ENCODE assay signal across 18 mouse cellular contexts in genomic region chr13:31374006-31374405, GRCm38 (mm10).
A peak's percentile ranks its signal among the peaks of the same experiment; 100 is the strongest.
DNase-seq lines count a peak whose midpoint lies in the region; ATAC-seq and TF ChIP-seq lines count a peak whose summit lies in the region.
"Had no signal": no experiment of that assay in that cellular context is flagged by ENCODE, and none has a peak within 500 bp of the region (broad histone marks: within the 10 kb centered on the region; RNA-seq: fewer than 3 reads in every experiment).

No protein-coding gene starts in this region.

- H3K27me3 ChIP-seq in embryonic facial prominence, embryonic 11.5 days (ENCODE audit: control insufficient read depth, insufficient read depth, low read length), result no peaks in the 10 kb centered on the region
- H3K27me3 ChIP-seq in embryonic facial prominence, embryonic 10.5 days (replicated peaks; ENCODE audit: low read depth, poor library complexity, severe bottlenecking), result no peaks in the 10 kb centered on the region
- no peaks in the 10 kb centered on the region for H3K27me3 ChIP-seq in midbrain, embryonic 15.5 days (replicated peaks)
- H3K27me3 ChIP-seq: embryonic facial prominence, embryonic 13.5 days; liver, embryonic 13.5 days had no signal

- H3K36me3 ChIP-seq in embryonic facial prominence, embryonic 11.5 days (replicated peaks; ENCODE audit: control insufficient read depth, insufficient read depth, low read depth, low read length), result no peaks in the 10 kb centered on the region
- no peaks in the 10 kb centered on the region for H3K36me3 ChIP-seq in embryonic facial prominence, embryonic 10.5 days (replicated peaks)
- H3K36me3 ChIP-seq in ES-E14 (ENCODE audit: control insufficient read depth, insufficient read depth, low read length, poor library complexity, severe bottlenecking), result no peaks in the 10 kb centered on the region
- no peaks in the 10 kb centered on the region for H3K36me3 ChIP-seq in midbrain, embryonic 15.5 days (replicated peaks)
- H3K36me3 ChIP-seq: embryonic facial prominence, embryonic 13.5 days; liver, embryonic 13.5 days had no signal

- H3K4me2 ChIP-seq in embryonic facial prominence, embryonic 11.5 days (ENCODE audit: low read depth, low read length), result no peak overlapping the region
- no peak overlapping the region for H3K4me2 ChIP-seq in midbrain, embryonic 15.5 days
- H3K4me2 ChIP-seq: embryonic facial prominence, embryonic 13.5 days; heart, embryonic 11.5 days; liver, embryonic 13.5 days had no signal

- DNase-seq in embryonic facial prominence, embryonic 11.5 days (ENCODE audit: low spot score), result peak; percentile 26
- no peak for DNase-seq in embryonic facial prominence, embryonic 10.5 days (ENCODE audit: low spot score)
- DNase-seq in ES-E14 (ENCODE audit: low read depth, low spot score), result peak; percentile 9
- DNase-seq in layer of hippocampus, postnatal 36 days, result no peak
- DNase-seq in heart, postnatal 4 days, result no peak
- no peak for DNase-seq in adrenal gland, postnatal 10 days
- DNase-seq: adrenal gland, adult 8-10 months; B cell, adult 2 months; cerebellum, adult 11-12 months; kidney, postnatal 36 days; liver, embryonic 13.5 days; right cerebral cortex, postnatal 14 days; thymus, postnatal 14 days had no signal

- no peak for ATAC-seq in embryonic facial prominence, embryonic 11.5 days (replicated peaks; ENCODE audit: insufficient number of reproducible peaks, low FRiP score, low TSS enrichment, low read depth)
- peak; percentile 56 for ATAC-seq in granulocyte monocyte progenitor cell, adult 5-6 weeks (replicated peaks; ENCODE audit: poor library complexity, severe bottlenecking)
- ATAC-seq in midbrain, embryonic 15.5 days (replicated peaks), result peak; percentile 94

- in situ Hi-C loops in ES-E14 (cut with MboI; ENCODE audit: low sequenced_read_pairs in 2 of 2, unreplicated experiment in 2 of 2), result no loop called here

- WGBS in embryonic facial prominence, embryonic 11.5 days, result 59% methylated on average over 5 of the region's 5 CpGs
- 57% methylated on average over 5 of the region's 5 CpGs for WGBS in embryonic facial prominence, embryonic 10.5 days
- 57% methylated on average over 5 of the region's 5 CpGs for WGBS in midbrain, embryonic 15.5 days

- no peak overlapping the region for H3K4me3 ChIP-seq in embryonic facial prominence, embryonic 11.5 days (ENCODE audit: low read depth, low read length)
- H3K4me3 ChIP-seq in embryonic facial prominence, embryonic 10.5 days, result no peak overlapping the region
- no peak overlapping the region for H3K4me3 ChIP-seq in ES-E14 (ENCODE audit: insufficient read depth in 1 of 2, low read depth in 1 of 2, low read length in 2 of 2, poor library complexity in 1 of 2, severe bottlenecking in 1 of 2)
- H3K4me3 ChIP-seq in midbrain, embryonic 15.5 days, result no peak overlapping the region
- H3K4me3 ChIP-seq: embryonic facial prominence, embryonic 13.5 days; liver, embryonic 13.5 days had no signal

- no peak overlapping the region for H3K9ac ChIP-seq in embryonic facial prominence, embryonic 11.5 days (replicated peaks; ENCODE audit: low read length)
- no peak overlapping the region for H3K9ac ChIP-seq in ES-E14 (ENCODE audit: insufficient read depth, low read depth, low read length, poor library complexity, severe bottlenecking)
- H3K9ac ChIP-seq in midbrain, embryonic 15.5 days, result no peak overlapping the region
- H3K9ac ChIP-seq: embryonic facial prominence, embryonic 13.5 days; liver, embryonic 13.5 days had no signal

- H3K4me1 ChIP-seq in embryonic facial prominence, embryonic 11.5 days (ENCODE audit: control insufficient read depth, insufficient read depth, low read length), result no peaks in the 10 kb centered on the region
- peaks cover 7% of the 10 kb centered on the region; the same call in 1 of the 2 replicates for H3K4me1 ChIP-seq in embryonic facial prominence, embryonic 10.5 days
- H3K4me1 ChIP-seq in ES-E14 (ENCODE audit: control insufficient read depth in 2 of 2, insufficient read depth in 2 of 2, low read length in 2 of 2, poor library complexity in 1 of 2), result no peaks in the 10 kb centered on the region
- H3K4me1 ChIP-seq in midbrain, embryonic 15.5 days, result no peaks in the 10 kb centered on the region
- H3K4me1 ChIP-seq: liver, embryonic 13.5 days had no signal

- no peak overlapping the region for H3K27ac ChIP-seq in embryonic facial prominence, embryonic 11.5 days (replicated peaks; ENCODE audit: low read depth, low read length)
- no peak overlapping the region for H3K27ac ChIP-seq in embryonic facial prominence, embryonic 10.5 days (replicated peaks)
- H3K27ac ChIP-seq in ES-E14 (ENCODE audit: insufficient read depth, low read depth, low read length, poor library complexity, severe bottlenecking), result no peak overlapping the region
- no peak overlapping the region for H3K27ac ChIP-seq in midbrain, embryonic 15.5 days
- H3K27ac ChIP-seq: embryonic facial prominence, embryonic 13.5 days; liver, embryonic 13.5 days; macrophage had no signal

- no peaks in the 10 kb centered on the region for H3K9me3 ChIP-seq in embryonic facial prominence, embryonic 11.5 days (replicated peaks; ENCODE audit: control insufficient read depth, low read length)
- H3K9me3 ChIP-seq in embryonic facial prominence, embryonic 10.5 days, result no peaks in the 10 kb centered on the region
- H3K9me3 ChIP-seq in ES-E14 (ENCODE audit: control insufficient read depth, insufficient read depth, low read depth, low read length), result no peaks in the 10 kb centered on the region
- H3K9me3 ChIP-seq in midbrain, embryonic 15.5 days, result no peaks in the 10 kb centered on the region
- H3K9me3 ChIP-seq: embryonic facial prominence, embryonic 13.5 days; liver, embryonic 13.5 days had no signal

TF ChIP-seq in ES-E14, 5 proteins besides CTCF, POLR2A, EP300 and RAD21:
- TF ChIP-seq MAFK (IDR thresholded peaks at IDR 0.05; ENCODE audit: insufficient read depth, low read depth, low read length) (peak; percentile 88), ZNF384 (IDR thresholded peaks at IDR 0.05; ENCODE audit: low read depth, low read length) (no peak), HCFC1 (IDR thresholded peaks at IDR 0.05; ENCODE audit: borderline replicate concordance, insufficient read depth, low read length) (peak; percentile 82)

Comparison
In these comparisons a context has a peak if more than half of its experiments do, and no peak if none do; other contexts are left out.
1. DNase-seq: peak in embryonic facial prominence, embryonic 11.5 days (single experiment) and ES-E14 (single experiment); none in embryonic facial prominence, embryonic 10.5 days (single experiment), layer of hippocampus, postnatal 36 days (0 of 2), heart, postnatal 4 days (single experiment) and adrenal gland, postnatal 10 days (single experiment).